Mouse (Mus musculus): Measurements from ENCODE around the gene Synj2.

Gene Synj2

GRCm38 (mm10) chr17:5976221-5977055, 35.4 kb downstream of the Synj2 start:
- DNase-seq, result peak in 1 of 2 experiments; percentile 18

- DNase-seq, result no peak
Measured at GRCm38 (mm10) chr17:5977056-5977920, 36.2 kb downstream of the Synj2 start.

- no peak for DNase-seq
Measured at GRCm38 (mm10) chr17:5977921-5978504, 36.9 kb downstream of the Synj2 start.

- DNase-seq, result no peak
Measured at GRCm38 (mm10) chr17:5978505-5979077, 37.5 kb downstream of the Synj2 start.

- peak in 1 of 2 experiments; percentile 24 for DNase-seq
Measured at GRCm38 (mm10) chr17:5980860-5981259, 39.8 kb downstream of the Synj2 start.

GRCm38 (mm10) chr17:5983150-5983549, 42.1 kb downstream of the Synj2 start:
- DNase-seq, result no peak

GRCm38 (mm10) chr17:5983901-5984300, 42.8 kb downstream of the Synj2 start:
- DNase-seq, result no peak

- DNase-seq, result no peak
Measured at GRCm38 (mm10) chr17:5984700-5985231, 43.7 kb downstream of the Synj2 start.

GRCm38 (mm10) chr17:5985271-5985670, 44.2 kb downstream of the Synj2 start:
- no peak for DNase-seq

- DNase-seq, result no peak
Measured at GRCm38 (mm10) chr17:5987271-5988056, 46.4 kb downstream of the Synj2 start.

- DNase-seq, result no peak
Measured at GRCm38 (mm10) chr17:5988102-5988501, 47.0 kb downstream of the Synj2 start.

GRCm38 (mm10) chr17:5992866-5993580, 51.9 kb downstream of the Synj2 start:
- no peak for DNase-seq

GRCm38 (mm10) chr17:5993581-5994260, 52.6 kb downstream of the Synj2 start:
- DNase-seq, result no peak

GRCm38 (mm10) chr17:5994606-5995005, 53.5 kb downstream of the Synj2 start:
- DNase-seq, result no peak

- DNase-seq, result no peak
Measured at GRCm38 (mm10) chr17:5996589-5996988, 55.5 kb downstream of the Synj2 start.

GRCm38 (mm10) chr17:5997380-5998234, 56.5 kb downstream of the Synj2 start:
- no peak for DNase-seq

GRCm38 (mm10) chr17:5998235-5998500, 57.1 kb downstream of the Synj2 start:
- DNase-seq, result no peak

GRCm38 (mm10) chr17:5999039-5999543, 58.0 kb downstream of the Synj2 start:
- DNase-seq, result no peak

- no peak for DNase-seq
Measured at GRCm38 (mm10) chr17:6000864-6001319, 59.8 kb downstream of the Synj2 start.

- no peak for DNase-seq
Measured at GRCm38 (mm10) chr17:6001389-6001788, 60.3 kb downstream of the Synj2 start.

Data from spleen, adult 18-20 months (tissue).